Mouse (Mus musculus): Measurements from ENCODE around the gene Zfp57. TPM values are rescaled to one million over a fixed set of nuclear protein-coding genes. Genes with fewer than 3 reads are reported as not detected.

The Zfp57 gene
- polyA plus RNA-seq (2014; fragmentation: Illumina TruSeq; extraction: RNeasy Lipid Tissue Mini Kit (QIAGEN cat#74804); ENCODE audit: low read depth, low replicate concordance), result 4.4 TPM

GRCm38 (mm10) chr17:37000863-37001262 is at the start of gene Zfp57:
Gene Zfp57, plus strand, starts transcription at chr17:37001163.

GRCm38 (mm10) chr17:36957999-36958743 is 42.8 kb upstream of the Zfp57 start, which contains the start of the genes Znrd1 and Znrd1as:
Gene Znrd1, minus strand, starts transcription at chr17:36958559.
Gene Znrd1as, plus strand, starts transcription at chr17:36958592.

GRCm38 (mm10) chr17:36981221-36981813 is 19.6 kb upstream of the Zfp57 start, which contains the start of gene 2410137M14Rik:
Gene 2410137M14Rik, minus strand, starts transcription at chr17:36981237.

GRCm38 (mm10) chr17:36989437-36989836 is 11.5 kb upstream of the Zfp57 start, which contains the start of gene H2-M5:
Gene H2-M5, minus strand, starts transcription at chr17:36989537.

GRCm38 (mm10) chr17:37022628-37023576 is 21.9 kb downstream of the Zfp57 start, which contains the start of gene Mog:
Gene Mog, minus strand, starts transcription at chr17:37023398.

GRCm38 (mm10) chr17:37045611-37046311 is 44.8 kb downstream of the Zfp57 start, which contains the start of gene Gabbr1:
Gene Gabbr1, plus strand, starts transcription at chr17:37045966.

Other genes with a start within 250 kb of the Zfp57 start
- not detected for gene H2-M10.5, start 228.3 kb upstream of the Zfp57 start, polyA plus RNA-seq (2014; fragmentation: Illumina TruSeq; extraction: RNeasy Lipid Tissue Mini Kit (QIAGEN cat#74804); ENCODE audit: low read depth, low replicate concordance)
- gene H2-M10.6, start 189.0 kb upstream of the Zfp57 start, polyA plus RNA-seq (2014; fragmentation: Illumina TruSeq; extraction: RNeasy Lipid Tissue Mini Kit (QIAGEN cat#74804); ENCODE audit: low read depth, low replicate concordance), result not detected
- 30.4 TPM for gene Trim26, start 164.0 kb upstream of the Zfp57 start, polyA plus RNA-seq (2014; fragmentation: Illumina TruSeq; extraction: RNeasy Lipid Tissue Mini Kit (QIAGEN cat#74804); ENCODE audit: low read depth, low replicate concordance)
- not detected for gene Trim15, start 134.0 kb upstream of the Zfp57 start, polyA plus RNA-seq (2014; fragmentation: Illumina TruSeq; extraction: RNeasy Lipid Tissue Mini Kit (QIAGEN cat#74804); ENCODE audit: low read depth, low replicate concordance)
- gene Trim10, start 131.6 kb upstream of the Zfp57 start, polyA plus RNA-seq (2014; fragmentation: Illumina TruSeq; extraction: RNeasy Lipid Tissue Mini Kit (QIAGEN cat#74804); ENCODE audit: low read depth, low replicate concordance), result not detected
- 0.41 TPM for gene Trim40, start 111.0 kb upstream of the Zfp57 start, polyA plus RNA-seq (2014; fragmentation: Illumina TruSeq; extraction: RNeasy Lipid Tissue Mini Kit (QIAGEN cat#74804); ENCODE audit: low read depth, low replicate concordance)
- not detected for gene Trim31, start 103.0 kb upstream of the Zfp57 start, polyA plus RNA-seq (2014; fragmentation: Illumina TruSeq; extraction: RNeasy Lipid Tissue Mini Kit (QIAGEN cat#74804); ENCODE audit: low read depth, low replicate concordance)
- not detected for gene Rnf39, start 58.2 kb upstream of the Zfp57 start, polyA plus RNA-seq (2014; fragmentation: Illumina TruSeq; extraction: RNeasy Lipid Tissue Mini Kit (QIAGEN cat#74804); ENCODE audit: low read depth, low replicate concordance)
- 9.0 TPM for gene Ppp1r11, start 49.4 kb upstream of the Zfp57 start, polyA plus RNA-seq (2014; fragmentation: Illumina TruSeq; extraction: RNeasy Lipid Tissue Mini Kit (QIAGEN cat#74804); ENCODE audit: low read depth, low replicate concordance)
- gene Znrd1, start 42.6 kb upstream of the Zfp57 start, polyA plus RNA-seq (2014; fragmentation: Illumina TruSeq; extraction: RNeasy Lipid Tissue Mini Kit (QIAGEN cat#74804); ENCODE audit: low read depth, low replicate concordance), result 18.0 TPM
- gene Znrd1as, start 42.6 kb upstream of the Zfp57 start, polyA plus RNA-seq (2014; fragmentation: Illumina TruSeq; extraction: RNeasy Lipid Tissue Mini Kit (QIAGEN cat#74804); ENCODE audit: low read depth, low replicate concordance), result 26.9 TPM
- not detected for gene 2410137M14Rik, start 19.9 kb upstream of the Zfp57 start, polyA plus RNA-seq (2014; fragmentation: Illumina TruSeq; extraction: RNeasy Lipid Tissue Mini Kit (QIAGEN cat#74804); ENCODE audit: low read depth, low replicate concordance)
- not detected for gene H2-M5, start 11.6 kb upstream of the Zfp57 start, polyA plus RNA-seq (2014; fragmentation: Illumina TruSeq; extraction: RNeasy Lipid Tissue Mini Kit (QIAGEN cat#74804); ENCODE audit: low read depth, low replicate concordance)
- gene Mog, start 22.2 kb downstream of the Zfp57 start, polyA plus RNA-seq (2014; fragmentation: Illumina TruSeq; extraction: RNeasy Lipid Tissue Mini Kit (QIAGEN cat#74804); ENCODE audit: low read depth, low replicate concordance), result not detected
- gene Gabbr1, start 44.8 kb downstream of the Zfp57 start, polyA plus RNA-seq (2014; fragmentation: Illumina TruSeq; extraction: RNeasy Lipid Tissue Mini Kit (QIAGEN cat#74804); ENCODE audit: low read depth, low replicate concordance), result 34.8 TPM
- gene Olfr90, start 87.3 kb downstream of the Zfp57 start, polyA plus RNA-seq (2014; fragmentation: Illumina TruSeq; extraction: RNeasy Lipid Tissue Mini Kit (QIAGEN cat#74804); ENCODE audit: low read depth, low replicate concordance), result not detected
- gene Olfr91, start 97.1 kb downstream of the Zfp57 start, polyA plus RNA-seq (2014; fragmentation: Illumina TruSeq; extraction: RNeasy Lipid Tissue Mini Kit (QIAGEN cat#74804); ENCODE audit: low read depth, low replicate concordance), result not detected
- gene Olfr92, start 118.9 kb downstream of the Zfp57 start, polyA plus RNA-seq (2014; fragmentation: Illumina TruSeq; extraction: RNeasy Lipid Tissue Mini Kit (QIAGEN cat#74804); ENCODE audit: low read depth, low replicate concordance), result not detected
- gene Olfr93, start 160.3 kb downstream of the Zfp57 start, polyA plus RNA-seq (2014; fragmentation: Illumina TruSeq; extraction: RNeasy Lipid Tissue Mini Kit (QIAGEN cat#74804); ENCODE audit: low read depth, low replicate concordance), result not detected
- not detected for gene Ubd, start 192.7 kb downstream of the Zfp57 start, polyA plus RNA-seq (2014; fragmentation: Illumina TruSeq; extraction: RNeasy Lipid Tissue Mini Kit (QIAGEN cat#74804); ENCODE audit: low read depth, low replicate concordance)
- gene Olfr94, start 199.8 kb downstream of the Zfp57 start, polyA plus RNA-seq (2014; fragmentation: Illumina TruSeq; extraction: RNeasy Lipid Tissue Mini Kit (QIAGEN cat#74804); ENCODE audit: low read depth, low replicate concordance), result not detected
- gene Olfr95, start 212.0 kb downstream of the Zfp57 start, polyA plus RNA-seq (2014; fragmentation: Illumina TruSeq; extraction: RNeasy Lipid Tissue Mini Kit (QIAGEN cat#74804); ENCODE audit: low read depth, low replicate concordance), result not detected
- not detected for gene Olfr96, start 219.0 kb downstream of the Zfp57 start, polyA plus RNA-seq (2014; fragmentation: Illumina TruSeq; extraction: RNeasy Lipid Tissue Mini Kit (QIAGEN cat#74804); ENCODE audit: low read depth, low replicate concordance)
- not detected for gene Olfr97, start 236.2 kb downstream of the Zfp57 start, polyA plus RNA-seq (2014; fragmentation: Illumina TruSeq; extraction: RNeasy Lipid Tissue Mini Kit (QIAGEN cat#74804); ENCODE audit: low read depth, low replicate concordance)